Mouse (Mus musculus): ENCODE data around the gene Ccdc124. TPM values are rescaled to one million over a fixed set of nuclear protein-coding genes. Genes with fewer than 3 reads are reported as not detected.

The Ccdc124 gene
- total and polyA plus RNA-seq, 3 experiments = 52.5 to 65.0 (median 65.0) TPM

GRCm38 (mm10) chr8:70869601-70870041 lies 4.1 kb downstream of the Ccdc124 start:
- peak; percentile 81 for DNase-seq

- DNase-seq = no peak
These were observed 4.5 kb downstream of the Ccdc124 start for GRCm38 (mm10) chr8:70869199-70869571.

GRCm38 (mm10) chr8:70868559-70869198 lies 5.1 kb downstream of the Ccdc124 start:
- peak; percentile 65 for DNase-seq

GRCm38 (mm10) chr8:70866566-70866965 lies 7.2 kb downstream of the Ccdc124 start:
- no peak for DNase-seq

- DNase-seq = no peak
These were observed 7.7 kb downstream of the Ccdc124 start for GRCm38 (mm10) chr8:70866001-70866520.

GRCm38 (mm10) chr8:70865350-70866000 lies 8.3 kb downstream of the Ccdc124 start:
- DNase-seq = peak; percentile 99

GRCm38 (mm10) chr8:70864712-70865221 lies 9.0 kb downstream of the Ccdc124 start:
- peak; percentile 58 for DNase-seq

GRCm38 (mm10) chr8:70863956-70864711 lies 9.6 kb downstream of the Ccdc124 start:
- peak; percentile 39 for DNase-seq

GRCm38 (mm10) chr8:70862824-70863641 lies 10.7 kb downstream of the Ccdc124 start, which contains the start of gene Kcnn1:
TSS of gene Kcnn1 (minus strand) at chr8:70863258.
- no peak for DNase-seq

- no peak for DNase-seq
These were observed 16.2 kb downstream of the Ccdc124 start for GRCm38 (mm10) chr8:70857516-70857915.

- DNase-seq = peak; percentile 89
These were observed 17.1 kb downstream of the Ccdc124 start for GRCm38 (mm10) chr8:70856541-70857197.

- no peak for DNase-seq
These were observed 17.7 kb downstream of the Ccdc124 start for GRCm38 (mm10) chr8:70856028-70856427.

- DNase-seq = no peak
These were observed 19.9 kb downstream of the Ccdc124 start for GRCm38 (mm10) chr8:70853863-70854262.

- no peak for DNase-seq
These were observed 21.0 kb downstream of the Ccdc124 start for GRCm38 (mm10) chr8:70852595-70853231.

GRCm38 (mm10) chr8:70851837-70852236 lies 21.9 kb downstream of the Ccdc124 start:
- no peak for DNase-seq

- no peak for DNase-seq
These were observed 22.8 kb downstream of the Ccdc124 start for GRCm38 (mm10) chr8:70850947-70851346.

- DNase-seq = no peak
These were observed 23.4 kb downstream of the Ccdc124 start for GRCm38 (mm10) chr8:70850132-70850845.

GRCm38 (mm10) chr8:70849333-70849990 lies 24.3 kb downstream of the Ccdc124 start:
- DNase-seq = no peak
